Mouse (Mus musculus) midbrain, postnatal 0 days (tissue): Measurements from ENCODE around the gene Sc5d. TPM values are rescaled to one million over a fixed set of nuclear protein-coding genes. Genes with fewer than 3 reads are reported as not detected.
A peak's percentile ranks its signal among the peaks of the same experiment; 100 is the strongest.

Experiments used
- ATAC-seq: fragments of 200-750 bp; cut with Nextera tagmentation; 2 replicates; pipeline ENCODE4 v1.8.0; 2017; ENCODE audit warnings: moderate number of reproducible peaks, mild to moderate bottlenecking, moderate TSS enrichment, moderate library complexity; ENCODE audit not compliant: low FRiP score
- DNase-seq: peaks from one replicate; pipeline ENCODE4 v3.0.0-alpha.2; 2015; ENCODE audit warnings: low spot score
- H3K27ac ChIP-seq: fragments of 300-500 bp; sonication (generic); 2 replicates; pipeline ENCODE4 v1.5.1; 2014; ENCODE audit warnings: low read depth, mild to moderate bottlenecking, low read length, mixed read lengths
- H3K27me3 ChIP-seq: fragments of 300-500 bp; sonication (generic); 2 replicates; pipeline ENCODE4 v1.6.1; 2014; ENCODE audit warnings: low read length, control low read depth, mixed read lengths; ENCODE audit not compliant: insufficient read depth
- H3K36me3 ChIP-seq: fragments of 300-500 bp; sonication (generic); 2 replicates; pipeline ENCODE4 v1.6.1; 2014; ENCODE audit warnings: low read length, control low read depth, mixed read lengths; ENCODE audit not compliant: insufficient read depth
- H3K4me1 ChIP-seq: fragments of 300-500 bp; sonication (generic); 2 replicates; pipeline ENCODE4 v1.6.1; 2014; ENCODE audit warnings: mild to moderate bottlenecking, control low read depth, antibody characterized with exemption, low read length, mixed read lengths; ENCODE audit not compliant: insufficient read depth
- H3K4me2 ChIP-seq: fragments of 300-500 bp; sonication (generic); 2 replicates; pipeline ENCODE4 v1.6.1; 2014; ENCODE audit warnings: low read depth, mild to moderate bottlenecking, low read length, mixed read lengths; ENCODE audit not compliant: poor library complexity, severe bottlenecking
- H3K4me3 ChIP-seq: fragments of 300-500 bp; sonication (generic); 2 replicates; pipeline ENCODE4 v1.5.1; 2014; ENCODE audit warnings: low read depth, mild to moderate bottlenecking, low read length, moderate library complexity
- H3K9ac ChIP-seq: fragments of 300-500 bp; sonication (generic); replicated peaks from 2 replicates; pipeline ENCODE4 v1.6.1; 2014; ENCODE audit warnings: mild to moderate bottlenecking, low read length, moderate library complexity, mixed read lengths; ENCODE audit not compliant: poor library complexity, severe bottlenecking
- H3K9me3 ChIP-seq: fragments of 300-500 bp; sonication (generic); 2 replicates; pipeline ENCODE4 v1.6.1; 2016; ENCODE audit warnings: low read length, control low read depth
- CTCF ChIP-seq: IDR thresholded peaks from 2 replicates; pipeline ENCODE4 v1.5.1; 2016; ENCODE audit warnings: antibody characterized with exemption, mild to moderate bottlenecking
- WGBS: fragments of 180-500 bp; shearing (Covaris S2); extraction: QIAGEN DNeasy Blood & Tissue Kit; methylation state at CpG from one replicate; pipeline ENCODE4 v1.1.7; 2014; 5-methylcytosine and 5-hydroxymethylcytosine counted together
- polyA plus RNA-seq: library from polyadenylated mRNA; unstranded; fragments of >200 nt; fragmentation: Nextera tagmentation; extraction: Ambion mirVana; gene quantifications from 2 replicates; pipeline ENCODE4 v1.2.1, GENCODE M21; 2015
- total RNA-seq: library from RNA; depleted of rRNA; stranded (reverse); fragments of >200 nt; gene quantifications from 2 replicates; pipeline ENCODE4 v1.2.3, GENCODE M21; 2014; rRNA removed

Sc5d gene
- total and polyA plus RNA-seq, 2 experiments from 2014 or later, result 63.7 to 67.0 TPM

GRCm38 (mm10) chr9:42214116-42214515, 49.9 kb downstream of the Sc5d start:
- WGBS, result 87% methylated on average over 1 of the region's 1 CpGs
- no peak for ATAC-seq

GRCm38 (mm10) chr9:42213142-42213541, 50.9 kb downstream of the Sc5d start:
- Histone ChIP-seq H3K4me3 (no peak overlapping the region), H3K27ac (no peak overlapping the region), H3K4me2 (no peak overlapping the region), H3K27me3 (no peaks in the 10 kb centered on the region), H3K9ac (no peak overlapping the region), H3K4me1 (no peaks in the 10 kb centered on the region), H3K9me3 (no peaks in the 10 kb centered on the region), H3K36me3 (no peaks in the 10 kb centered on the region)
- DNase-seq, result no peak
- no peak for ATAC-seq
- 86% methylated on average over 1 of the region's 1 CpGs for WGBS
- TF ChIP-seq CTCF, result no peak

More at GRCm38 (mm10) chr9:42214116-42214515, 49.9 kb downstream of the Sc5d start:
- Histone ChIP-seq H3K9me3 (no peaks in the 10 kb centered on the region), H3K27me3 (no peaks in the 10 kb centered on the region), H3K9ac (no peak overlapping the region), H3K4me1 (no peaks in the 10 kb centered on the region), H3K36me3 (no peaks in the 10 kb centered on the region), H3K4me2 (no peak overlapping the region), H3K4me3 (no peak overlapping the region), H3K27ac (no peak overlapping the region)
- no peak for TF ChIP-seq CTCF
- DNase-seq, result no peak

GRCm38 (mm10) chr9:42209666-42210065, 54.4 kb downstream of the Sc5d start:
- H3K36me3 ChIP-seq, result no peaks in the 10 kb centered on the region
- ATAC-seq, result no peak
- H3K4me2 ChIP-seq, result no peak overlapping the region
- H3K9ac ChIP-seq, result no peak overlapping the region
- no peak for DNase-seq
- no peaks in the 10 kb centered on the region for H3K9me3 ChIP-seq
- 89% methylated on average over 6 of the region's 6 CpGs for WGBS
- no peak overlapping the region for H3K4me3 ChIP-seq
- TF ChIP-seq CTCF, result no peak
- no peaks in the 10 kb centered on the region for H3K27me3 ChIP-seq
- no peaks in the 10 kb centered on the region for H3K4me1 ChIP-seq
- no peak overlapping the region for H3K27ac ChIP-seq

- Histone ChIP-seq H3K4me1 (no peaks in the 10 kb centered on the region), H3K4me3 (no peak overlapping the region), H3K9me3 (no peaks in the 10 kb centered on the region), H3K27ac (no peak overlapping the region), H3K9ac (no peak overlapping the region), H3K4me2 (no peak overlapping the region), H3K36me3 (no peaks in the 10 kb centered on the region), H3K27me3 (no peaks in the 10 kb centered on the region)
- ATAC-seq (no peak), DNase-seq (peak; percentile 77)
- TF ChIP-seq CTCF, result peak; percentile 67
- WGBS, result 30% methylated on average over 5 of the region's 5 CpGs
These were observed 55.6 kb downstream of the Sc5d start for GRCm38 (mm10) chr9:42208463-42208862.

- WGBS, result 77% methylated on average over 1 of the region's 1 CpGs
- H3K9ac ChIP-seq, result no peak overlapping the region
These were observed 57.3 kb downstream of the Sc5d start for GRCm38 (mm10) chr9:42206750-42207149.

GRCm38 (mm10) chr9:42202271-42202670, 61.8 kb downstream of the Sc5d start:
- H3K4me1 ChIP-seq, result no peaks in the 10 kb centered on the region
- no peak for TF ChIP-seq CTCF
- H3K36me3 ChIP-seq, result no peaks in the 10 kb centered on the region
- H3K9me3 ChIP-seq, result no peaks in the 10 kb centered on the region
- H3K4me3 ChIP-seq, result no peak overlapping the region
- DNase-seq (no peak), ATAC-seq (no peak)
- 86% methylated on average over 5 of the region's 5 CpGs for WGBS
- no peaks in the 10 kb centered on the region for H3K27me3 ChIP-seq
- no peak overlapping the region for H3K27ac ChIP-seq
- H3K4me2 ChIP-seq, result no peak overlapping the region
- H3K9ac ChIP-seq, result no peak overlapping the region

More at GRCm38 (mm10) chr9:42206750-42207149, 57.3 kb downstream of the Sc5d start:
- DNase-seq (no peak), ATAC-seq (no peak)
- TF ChIP-seq CTCF, result no peak
- H3K27ac ChIP-seq, result peak overlapping the region; percentile 26; the same call in 1 of the 2 replicates
- no peak overlapping the region for H3K4me2 ChIP-seq
- H3K4me1 ChIP-seq, result no peaks in the 10 kb centered on the region
- no peaks in the 10 kb centered on the region for H3K9me3 ChIP-seq
- no peak overlapping the region for H3K4me3 ChIP-seq
- no peaks in the 10 kb centered on the region for H3K27me3 ChIP-seq
- no peaks in the 10 kb centered on the region for H3K36me3 ChIP-seq

Other genes starting within 250 kb of the Sc5d start
- gene Sorl1, start 140.0 kb downstream of the Sc5d start, total RNA-seq, result 21.9 and 24.8 TPM in 2 replicates
- 6.7 and 7.1 TPM in 2 replicates for gene Sorl1, start 140.0 kb downstream of the Sc5d start, polyA plus RNA-seq
- gene Tecta, start 135.7 kb upstream of the Sc5d start, total RNA-seq, result 0.33 and 0.52 TPM in 2 replicates
- gene Tecta, start 135.7 kb upstream of the Sc5d start, polyA plus RNA-seq, result 0.45 and 0.84 TPM in 2 replicates
- gene Tbcel, start 243.6 kb upstream of the Sc5d start, total RNA-seq, result 17.2 and 19.4 TPM in 2 replicates
- 2.8 and 3.0 TPM in 2 replicates for gene Tbcel, start 243.6 kb upstream of the Sc5d start, polyA plus RNA-seq